In genomic region chr2:165595676-165596070, GRCm38 (mm10) we compare ENCODE assay signal across 10 mouse cellular contexts. TPM values are rescaled to one million over a fixed set of nuclear protein-coding genes. Genes with fewer than 3 reads are reported as not detected.
A peak's percentile ranks its signal among the peaks of the same experiment; 100 is the strongest.
DNase-seq lines count a peak whose midpoint lies in the region; ATAC-seq and TF ChIP-seq lines count a peak whose summit lies in the region.
"Had no signal": no experiment of that assay in that cellular context is flagged by ENCODE, and none has a peak within 500 bp of the region (broad histone marks: within the 10 kb centered on the region; RNA-seq: fewer than 3 reads in every experiment).

No protein-coding gene starts in this region.

- H3K27me3 ChIP-seq in lung, embryonic 16.5 days (ENCODE audit: control insufficient read depth, insufficient read depth, low read depth, low read length) = peaks cover 37% of the 10 kb centered on the region
- H3K27me3 ChIP-seq in limb, embryonic 11.5 days (ENCODE audit: control insufficient read depth, insufficient read depth, low read length) = peaks cover 27% of the 10 kb centered on the region
- no peaks in the 10 kb centered on the region for H3K27me3 ChIP-seq in stomach, postnatal 0 days (ENCODE audit: control insufficient read depth, insufficient read depth, low read length)

- 0 out of 2 replicates have a peak overlapping the region, but pooled peaks have one; percentile 64 for H3K9ac ChIP-seq in lung, embryonic 16.5 days (ENCODE audit: low read length)
- H3K9ac ChIP-seq in limb, embryonic 11.5 days (ENCODE audit: low read length) = peak overlapping the region; percentile 62; the same call in 1 of the 2 replicates
- peak overlapping the region; percentile 67; the same call in 1 of the 2 replicates for H3K9ac ChIP-seq in stomach, postnatal 0 days (ENCODE audit: low read length)
- H3K9ac ChIP-seq: liver, embryonic 15.5 days had no signal

- H3K4me3 ChIP-seq in lung, embryonic 16.5 days (ENCODE audit: low read length) = peak overlapping the region; percentile 56
- peak overlapping the region; percentile 37 for H3K4me3 ChIP-seq in limb, embryonic 11.5 days (ENCODE audit: low read depth, low read length)
- peak overlapping the region; percentile 55 for H3K4me3 ChIP-seq in stomach, postnatal 0 days (ENCODE audit: low read depth, low read length)
- H3K4me3 ChIP-seq: liver, embryonic 15.5 days had no signal

- no peak overlapping the region for H3K27ac ChIP-seq in lung, embryonic 16.5 days (ENCODE audit: low read length)
- H3K27ac ChIP-seq in limb, embryonic 11.5 days (replicated peaks; ENCODE audit: low read depth, low read length) = no peak overlapping the region
- H3K27ac ChIP-seq in stomach, postnatal 0 days (replicated peaks) = no peak overlapping the region
- H3K27ac ChIP-seq: liver, embryonic 15.5 days had no signal

- peak overlapping the region; percentile 89 for H3K4me2 ChIP-seq in lung, embryonic 16.5 days (ENCODE audit: low read depth, low read length)
- H3K4me2 ChIP-seq in limb, embryonic 11.5 days (ENCODE audit: low read depth, severe bottlenecking) = peak overlapping the region; percentile 94; the same call in 1 of the 2 replicates
- peak overlapping the region; percentile 74 for H3K4me2 ChIP-seq in stomach, postnatal 0 days (replicated peaks; ENCODE audit: low read depth)

- no peak for ATAC-seq in lung, embryonic 16.5 days (ENCODE audit: low read depth)
- no peak for ATAC-seq in limb, embryonic 11.5 days (ENCODE audit: insufficient number of reproducible peaks, low FRiP score, low TSS enrichment, low read depth)
- ATAC-seq in stomach, postnatal 0 days (ENCODE audit: low FRiP score, low TSS enrichment) = no peak
- ATAC-seq in CD4-positive, CD25-positive, alpha-beta regulatory T cell, adult 4 months = no peak

- TF ChIP-seq CTCF in stomach, postnatal 0 days (IDR thresholded peaks at IDR 0.05; ENCODE audit: low read depth) = no peak

- H3K4me1 ChIP-seq in lung, embryonic 16.5 days (replicated peaks; ENCODE audit: control insufficient read depth, insufficient read depth, low read length) = peaks cover 10% of the 10 kb centered on the region
- H3K4me1 ChIP-seq in limb, embryonic 11.5 days (ENCODE audit: control insufficient read depth, insufficient read depth, low read length) = peaks cover 16% of the 10 kb centered on the region
- no peaks in the 10 kb centered on the region for H3K4me1 ChIP-seq in stomach, postnatal 0 days (replicated peaks; ENCODE audit: control insufficient read depth, insufficient read depth)
- H3K4me1 ChIP-seq: liver, embryonic 15.5 days had no signal

- WGBS in lung, embryonic 16.5 days = 7% methylated on average over 13 of the region's 13 CpGs
- WGBS in limb, embryonic 11.5 days = 1% methylated on average over 13 of the region's 13 CpGs
- 10% methylated on average over 13 of the region's 13 CpGs for WGBS in stomach, postnatal 0 days

- DNase-seq in embryo, embryonic 10 days (ENCODE audit: low spot score) = peak; percentile 63
- DNase-seq in embryo, embryonic 9.5 days (ENCODE audit: extremely low spot score) = no peak
- no peak for DNase-seq in lung, adult 18-20 months
- DNase-seq in limb, embryonic 11.5 days (ENCODE audit: low spot score) = peak; percentile 62
- DNase-seq in stomach, postnatal 0 days (ENCODE audit: low spot score) = no peak
- DNase-seq in adrenal gland, postnatal 10 days = no peak
- DNase-seq: adrenal gland, adult 2 months had no signal

- no peak for TF ChIP-seq EP300 in stomach, postnatal 0 days (optimal IDR thresholded peaks at IDR 0.05)

- H3K9me3 ChIP-seq in lung, embryonic 16.5 days (ENCODE audit: control insufficient read depth, low read length) = no peaks in the 10 kb centered on the region
- H3K9me3 ChIP-seq in limb, embryonic 11.5 days (ENCODE audit: control insufficient read depth, low read length) = no peaks in the 10 kb centered on the region
- H3K9me3 ChIP-seq in stomach, postnatal 0 days (ENCODE audit: control insufficient read depth, low read length) = no peaks in the 10 kb centered on the region
- H3K9me3 ChIP-seq: liver, embryonic 15.5 days had no signal

- no peaks in the 10 kb centered on the region for H3K36me3 ChIP-seq in lung, embryonic 16.5 days (ENCODE audit: control insufficient read depth, insufficient read depth, low read length)
- H3K36me3 ChIP-seq in limb, embryonic 11.5 days (ENCODE audit: control insufficient read depth, insufficient read depth, low read length) = no peaks in the 10 kb centered on the region
- H3K36me3 ChIP-seq in stomach, postnatal 0 days (ENCODE audit: control insufficient read depth, insufficient read depth, low read length) = no peaks in the 10 kb centered on the region
- H3K36me3 ChIP-seq: liver, embryonic 15.5 days had no signal

RNA-seq across cellular contexts. Expression of gene Eya2, which starts 0.8 kb away (rescaled TPM):
- 6.0 and 6.9 TPM in 2 replicates for polyA plus RNA-seq in lung, embryonic 16.5 days (2015; fragmentation: Nextera tagmentation; extraction: Ambion mirVana)
- polyA plus RNA-seq in limb, embryonic 11.5 days (2014; fragmentation: Nextera tagmentation; extraction: Ambion mirVana) = 8.8 and 13.0 TPM in 2 replicates
- 15.5 and 21.6 TPM in 2 replicates for polyA plus RNA-seq in stomach, postnatal 0 days (2015; fragmentation: Nextera tagmentation; extraction: Ambion mirVana)
- total RNA-seq in adrenal gland, postnatal 10 days (2021) = 1 to 10 TPM; 3.5 to 4.7 TPM
- polyA plus RNA-seq in CD4-positive, CD25-positive, alpha-beta regulatory T cell, adult 4 months (2017; shearing (Covaris generic)) = 10 to 100 TPM; 11.9 to 18.9 TPM
- polyA plus RNA-seq: liver, embryonic 15.5 days had no signal

Comparison
In these comparisons a context has a peak if more than half of its experiments do, and no peak if none do; other contexts are left out.
1. DNase-seq: peak in embryo, embryonic 10 days (single experiment) and limb, embryonic 11.5 days (single experiment); none in embryo, embryonic 9.5 days (single experiment), lung, adult 18-20 months (0 of 2), stomach, postnatal 0 days (single experiment) and adrenal gland, postnatal 10 days (single experiment).
2. Peak in every context shown above with its lines, with median percentiles within 50 percentile points of each other: H3K4me2 ChIP-seq, H3K4me3 ChIP-seq and H3K9ac ChIP-seq.